Mouse (Mus musculus) fibroblast of lung, adult 2 months (primary cell): Measurements from ENCODE around the gene Rab37.

ENCODE experiments used
- DNase-seq: peaks from one replicate; pipeline ENCODE4 v3.0.0-alpha.2; 2011; ENCODE audit warnings: low read depth

The Rab37 gene

GRCm38 (mm10) chr11:115198932-115199384, 107.7 kb downstream of the Rab37 start:
- no peak for DNase-seq

- no peak for DNase-seq
Measured at GRCm38 (mm10) chr11:115200520-115200919, 109.3 kb downstream of the Rab37 start.

- DNase-seq, result no peak
Measured at GRCm38 (mm10) chr11:115202316-115202715, 111.1 kb downstream of the Rab37 start.

GRCm38 (mm10) chr11:115202756-115203155, 111.5 kb downstream of the Rab37 start:
- no peak for DNase-seq

GRCm38 (mm10) chr11:115208126-115208525, 116.9 kb downstream of the Rab37 start:
- no peak for DNase-seq

GRCm38 (mm10) chr11:115208776-115209732, 117.8 kb downstream of the Rab37 start:
- DNase-seq, result no peak

- no peak for DNase-seq
Measured at GRCm38 (mm10) chr11:115209958-115210357, 118.7 kb downstream of the Rab37 start.
